Mouse (Mus musculus) CH12.LX (cell line): ENCODE results near the gene Npw.

ENCODE experiments used
- CHD2 ChIP-seq: IDR thresholded peaks from 2 replicates; pipeline ENCODE4 v1.6.1; 2011; ENCODE audit warnings: low read length, improper control_type of control experiment
- CTCF ChIP-seq, 2 experiments: IDR thresholded peaks in 1 of 2; conservative IDR thresholded peaks in 1 of 2; 2 replicates each; pipeline ENCODE4 v1.5.1; 2011 to 2012; ENCODE audit warnings: low read depth in 2 of 2, low read length in 2 of 2, improper control_type of control experiment in 1 of 2, inconsistent platforms in 1 of 2, mild to moderate bottlenecking in 1 of 2, moderate library complexity in 1 of 2
- ETS1 ChIP-seq: conservative IDR thresholded peaks from 2 replicates; pipeline ENCODE4 v1.6.1; 2012; ENCODE audit warnings: low read depth, mild to moderate bottlenecking, inconsistent platforms, low read length, improper control_type of control experiment, moderate library complexity
- GABPA ChIP-seq: IDR thresholded peaks from 2 replicates; pipeline ENCODE4 v1.6.1; 2012; ENCODE audit warnings: low read depth, low read length, improper control_type of control experiment, inconsistent platforms; ENCODE audit not compliant: insufficient replicate concordance
- JUND ChIP-seq: conservative IDR thresholded peaks from 2 replicates; pipeline ENCODE4 v1.6.1; 2011; ENCODE audit warnings: low read depth, low read length, improper control_type of control experiment
- MAFK ChIP-seq: IDR thresholded peaks from 2 replicates; pipeline ENCODE4 v1.6.1; 2011; ENCODE audit warnings: low read length, improper control_type of control experiment; ENCODE audit not compliant: insufficient replicate concordance
- NELFE ChIP-seq: IDR thresholded peaks from 2 replicates; pipeline ENCODE4 v1.6.1; 2011; ENCODE audit warnings: low read depth, low read length, improper control_type of control experiment
- POLR2A ChIP-seq: IDR thresholded peaks from 2 replicates; pipeline ENCODE4 v1.6.1; 2011; ENCODE audit warnings: low read depth, mild to moderate bottlenecking, improper control_type of control experiment, low read length
- POLR2AphosphoS2 ChIP-seq: IDR thresholded peaks from 2 replicates; pipeline ENCODE4 v1.6.1; 2011; ENCODE audit warnings: low read depth, low read length, improper control_type of control experiment
- SIN3A ChIP-seq: IDR thresholded peaks from 2 replicates; pipeline ENCODE4 v1.6.1; 2012; ENCODE audit warnings: low read length, improper control_type of control experiment, inconsistent platforms
- USF2 ChIP-seq: conservative IDR thresholded peaks from 2 replicates; pipeline ENCODE4 v1.6.1; 2011; ENCODE audit warnings: low read depth, low read length, improper control_type of control experiment
- ZC3H11A ChIP-seq: IDR thresholded peaks from 2 replicates; pipeline ENCODE4 v1.6.1; 2012; ENCODE audit warnings: low read depth, mild to moderate bottlenecking, inconsistent platforms, low read length, improper control_type of control experiment
- ZKSCAN1 ChIP-seq: IDR thresholded peaks from 2 replicates; pipeline ENCODE4 v1.6.1; 2012; ENCODE audit warnings: low read depth, inconsistent platforms, low read length, improper control_type of control experiment, borderline replicate concordance

GRCm38 (mm10) chr17:24687599-24687998, 29.3 kb upstream of the Npw start:
- TF ChIP-seq JUND, result no peak
- no peak for TF ChIP-seq POLR2A
- no peak for TF ChIP-seq GABPA
- no peak for TF ChIP-seq MAFK
- no peak for TF ChIP-seq ZKSCAN1
- TF ChIP-seq SIN3A, result no peak
- no peak for TF ChIP-seq ZC3H11A
- TF ChIP-seq USF2, result no peak
- TF ChIP-seq POLR2AphosphoS2, result no peak
- TF ChIP-seq CTCF (conservative IDR thresholded peaks at IDR 0.05 in 1 of 2, IDR thresholded peaks at IDR 0.05 in 1 of 2; ENCODE audit: low read depth in 2 of 2, low read length in 2 of 2), result no peak
- no peak for TF ChIP-seq CHD2
- no peak for TF ChIP-seq NELFE
- no peak for TF ChIP-seq ETS1
